Mouse (Mus musculus) MN1 (cell line): Measurements from ENCODE around the gene Itga7.

Source experiments
- DNase-seq: peaks from one replicate; pipeline ENCODE4 v3.0.0-alpha.2; 2016; ENCODE audit warnings: low spot score

Gene Itga7

DNA sequence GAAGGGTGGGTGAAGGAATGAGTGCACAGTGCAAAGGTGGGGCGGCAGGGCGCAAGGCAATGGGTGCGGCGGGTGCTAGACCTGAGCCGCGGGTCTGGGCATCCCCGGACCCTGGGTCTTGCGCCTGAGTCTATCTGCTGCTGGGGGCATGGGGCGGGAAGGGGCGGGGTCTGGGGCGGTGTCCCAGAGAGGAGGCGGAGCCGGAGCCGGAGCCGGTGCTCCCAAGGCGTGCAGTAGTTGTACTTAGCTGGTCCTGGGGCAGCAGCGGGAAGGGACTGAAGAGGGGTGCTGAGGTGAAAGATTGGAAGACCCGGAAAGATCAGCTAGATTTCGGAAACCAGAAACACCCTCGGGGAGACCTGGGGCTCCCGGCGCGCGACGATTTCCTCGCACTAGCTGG is at the start of gene Itga7:
Itga7 (plus strand) TSS at position 245 of the 400 bp plus-strand sequence.
- DNase-seq: no peak

DNA sequence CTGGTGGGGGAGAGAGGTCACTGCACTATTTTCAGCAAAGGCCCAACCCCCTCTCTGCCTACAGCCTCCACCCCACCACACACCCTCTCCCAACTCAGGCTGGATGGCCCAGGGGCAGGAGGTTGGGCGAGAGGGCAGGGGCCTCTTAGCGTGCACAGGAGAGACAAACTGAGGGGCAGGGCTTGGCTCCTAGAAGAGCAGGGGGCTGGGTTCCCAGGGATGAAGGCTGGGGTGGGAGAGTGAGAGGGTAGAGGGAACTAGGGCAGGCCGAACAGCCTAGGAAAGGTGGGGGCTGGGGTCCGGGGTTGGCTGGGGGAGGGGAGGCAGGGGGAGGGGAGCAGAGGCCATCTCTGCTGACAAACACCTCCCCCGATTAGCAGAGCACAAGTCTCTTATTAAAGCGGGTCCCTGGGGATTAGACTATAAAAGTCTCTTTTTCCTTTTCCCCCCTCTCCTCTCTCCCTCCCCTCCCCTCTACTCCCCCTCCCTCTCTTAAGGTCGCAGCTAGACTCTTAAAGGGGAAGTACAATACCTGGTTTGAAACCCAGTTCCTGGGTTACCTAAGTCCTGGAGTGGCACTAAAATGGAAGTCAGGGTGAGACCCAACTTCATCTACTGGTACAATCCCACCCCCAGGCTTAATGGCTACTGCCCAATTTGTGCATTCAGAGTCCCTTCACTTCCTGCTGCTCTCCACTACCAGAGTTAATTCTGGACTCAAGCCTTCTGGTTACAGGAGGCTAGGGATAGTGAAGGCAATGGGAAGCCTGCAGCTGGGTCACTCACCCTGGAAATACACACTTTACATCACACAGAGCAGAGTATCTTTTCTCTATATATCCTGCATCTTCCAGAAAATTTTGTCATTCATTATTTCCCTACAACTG is 44.4 kb upstream of the Itga7 start:
- DNase-seq: peak; percentile 78

DNA sequence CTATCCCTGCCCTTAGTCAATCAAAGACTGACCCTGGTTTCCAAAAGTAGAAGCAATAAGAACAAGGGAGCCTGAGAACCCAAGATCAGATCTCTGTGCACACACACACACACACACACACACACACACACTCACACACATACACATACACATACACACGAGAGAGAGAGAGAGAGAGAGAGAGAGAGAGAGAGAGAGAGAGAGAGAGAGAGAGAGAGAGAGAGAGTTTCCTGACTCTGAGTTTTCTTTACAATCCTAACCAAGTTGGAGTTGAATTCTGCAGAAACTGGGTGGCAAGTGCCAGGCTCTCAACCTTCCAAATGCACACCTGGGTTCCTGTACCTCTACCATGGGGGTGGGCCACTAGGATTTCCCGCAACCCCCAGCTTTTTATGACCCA is 43.8 kb upstream of the Itga7 start:
- no peak for DNase-seq

DNA sequence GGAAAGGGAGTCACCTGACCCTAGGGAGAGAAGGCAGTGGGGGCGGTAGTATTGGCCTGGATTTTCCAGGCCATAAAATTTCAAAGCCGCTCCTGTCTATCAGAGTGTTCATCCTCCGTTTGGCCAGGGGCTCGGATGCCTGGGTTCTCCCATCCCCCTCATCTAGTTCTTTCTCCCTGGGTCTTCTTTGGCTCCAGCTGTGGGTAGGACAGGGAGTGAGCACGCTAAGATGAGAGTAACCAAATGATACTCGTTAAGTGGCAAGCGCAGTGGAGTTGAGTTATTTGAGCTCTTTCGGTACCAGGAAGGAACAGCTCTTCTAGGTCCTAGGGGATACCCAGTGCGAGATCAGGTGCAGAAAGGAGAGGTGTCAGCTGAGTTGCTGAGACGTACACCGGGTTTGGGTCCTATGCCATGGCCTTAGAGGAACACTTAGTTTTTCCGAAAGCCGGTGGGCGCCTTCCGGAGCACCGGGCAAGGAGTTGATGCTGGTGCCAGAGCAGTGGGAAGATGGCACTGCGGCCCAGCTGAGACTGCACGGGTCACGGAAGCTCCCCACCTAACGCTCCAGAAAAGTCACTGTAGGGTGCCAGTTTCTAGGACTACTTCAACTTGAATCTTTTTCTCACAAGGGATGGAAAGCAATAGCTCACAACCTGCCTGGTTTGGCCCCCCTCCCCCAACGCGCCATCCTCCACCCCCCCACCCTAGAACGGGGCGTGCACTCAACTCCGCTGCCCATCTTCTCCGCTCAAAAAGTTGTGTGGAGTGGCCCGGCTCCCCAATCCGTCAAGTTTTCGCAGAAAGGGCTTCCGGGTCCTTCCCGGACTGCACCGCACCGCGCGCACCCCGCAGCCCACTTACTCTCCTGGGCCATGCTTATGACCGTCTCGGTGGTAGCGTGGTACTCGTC is 43.0 kb upstream of the Itga7 start:
- peak; percentile 58 for DNase-seq

DNA sequence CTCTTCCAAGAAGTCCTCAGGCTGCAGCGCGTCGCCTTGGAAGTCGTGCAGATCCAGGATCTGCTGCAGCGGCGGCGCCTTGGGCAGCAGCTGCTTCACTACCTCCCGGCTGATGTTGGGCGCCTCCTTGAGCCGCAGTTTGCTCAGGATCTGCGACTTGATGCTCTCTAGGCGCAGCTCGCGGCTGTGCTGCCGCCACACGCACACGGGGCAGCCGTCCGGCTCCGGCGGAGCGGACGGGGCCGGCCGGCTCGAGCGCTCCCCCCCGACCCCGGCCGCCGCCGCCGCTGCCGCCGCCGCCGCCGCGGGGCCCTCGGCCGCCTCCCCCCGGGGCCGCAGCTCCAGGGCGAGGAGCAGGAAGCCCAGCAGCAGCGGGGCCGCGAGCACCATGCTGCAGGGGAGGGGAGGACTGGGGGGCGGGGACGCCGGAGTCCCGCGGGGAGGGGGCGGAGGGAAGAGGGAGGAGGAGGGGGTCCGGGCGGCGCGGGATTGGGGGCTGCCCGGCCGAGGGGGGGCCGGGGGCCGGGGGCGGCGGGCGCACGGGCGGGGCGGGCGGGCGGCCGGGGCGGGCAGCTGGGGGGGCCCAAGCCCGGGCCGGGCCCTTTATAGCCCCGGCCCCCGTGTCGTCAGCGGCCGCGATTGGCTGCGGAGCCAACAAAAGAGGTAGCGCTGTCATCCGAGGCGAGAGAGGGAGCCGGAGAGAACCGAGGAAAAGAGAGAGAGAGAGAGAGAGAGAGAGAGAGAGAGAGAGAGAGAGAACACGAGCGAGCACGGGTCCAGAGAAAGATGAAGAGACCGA is 42.1 kb upstream of the Itga7 start, which contains the start of gene Gdf11:
Gdf11 (minus strand) TSS at position 423 of the 799 bp plus-strand sequence.
- peak; percentile 94 for DNase-seq

DNA sequence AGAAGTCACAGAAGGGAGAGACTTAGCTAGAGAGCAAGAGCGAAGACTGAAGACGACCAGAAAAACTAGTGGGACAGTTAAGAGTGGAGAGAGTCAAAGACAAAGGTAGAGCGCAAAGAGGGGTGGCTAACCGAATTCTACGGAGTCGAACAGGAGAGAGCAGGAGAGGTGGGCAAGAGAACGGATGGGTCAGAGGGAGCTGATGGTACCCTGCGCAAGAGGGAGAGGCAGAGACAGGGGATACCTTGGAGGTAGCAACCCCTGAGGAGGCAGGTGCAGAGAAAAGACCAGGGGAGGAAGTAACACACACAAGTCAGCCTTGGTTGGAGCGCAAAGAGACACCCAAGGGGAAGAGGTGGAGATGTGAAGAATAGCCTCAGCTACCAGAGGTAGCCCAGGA is 41.4 kb upstream of the Itga7 start:
- DNase-seq: no peak

DNA sequence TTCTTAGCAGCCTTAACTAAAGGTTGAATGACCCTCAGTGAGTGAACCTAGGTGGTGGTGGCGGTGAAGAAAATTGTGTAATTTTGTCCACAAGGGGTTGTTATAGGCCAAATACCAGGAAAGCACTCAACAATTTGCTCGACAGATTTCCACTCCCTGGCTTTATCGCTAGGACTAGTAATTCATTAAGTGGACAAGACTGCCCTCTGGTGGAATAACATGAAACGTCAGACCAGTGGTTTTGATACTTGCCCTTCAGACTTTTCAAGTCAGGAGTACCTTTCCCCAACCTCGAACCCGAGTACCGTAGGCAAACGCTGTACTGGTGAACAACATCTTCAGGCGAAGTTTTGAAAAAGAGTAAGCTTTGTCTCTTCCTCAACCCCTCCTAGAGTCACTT is 38.2 kb upstream of the Itga7 start:
- peak; percentile 98 for DNase-seq

DNA sequence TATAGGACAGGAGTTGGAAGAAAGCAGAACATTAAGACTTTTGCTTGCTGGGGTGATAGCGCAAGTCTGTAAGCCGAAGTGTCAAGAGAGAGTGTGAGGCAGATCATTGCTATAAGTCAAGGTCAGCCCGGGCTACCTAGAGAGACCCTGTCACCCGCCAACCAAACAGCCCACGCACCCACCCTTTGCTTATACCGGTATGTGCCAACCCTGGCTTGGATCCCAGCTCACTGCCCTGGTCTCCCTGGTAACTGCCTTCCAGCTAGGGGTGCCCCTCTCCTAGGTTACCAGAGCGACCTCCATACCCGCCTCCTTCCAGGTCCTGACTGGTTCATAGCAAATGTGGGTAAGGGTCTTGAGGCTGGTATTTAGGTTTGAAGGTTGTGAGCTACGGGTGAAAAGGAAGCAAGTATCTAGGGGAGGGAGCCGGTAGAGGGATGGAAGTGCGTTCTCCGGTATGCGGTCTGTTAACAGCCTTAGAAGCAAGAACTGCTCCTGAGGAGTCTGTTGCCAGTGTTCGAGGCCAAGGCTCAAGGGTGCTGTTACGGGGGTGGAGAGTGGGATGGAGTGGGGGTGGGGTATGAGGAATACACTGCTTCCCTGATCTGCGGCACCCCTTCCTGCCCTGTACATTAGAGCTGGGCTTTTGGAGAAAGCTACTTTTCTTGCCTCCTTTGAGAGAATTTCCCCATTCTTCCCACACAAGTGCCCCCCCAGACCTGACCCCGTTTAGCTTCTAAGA is 37.5 kb upstream of the Itga7 start:
- DNase-seq: peak; percentile 46

DNA sequence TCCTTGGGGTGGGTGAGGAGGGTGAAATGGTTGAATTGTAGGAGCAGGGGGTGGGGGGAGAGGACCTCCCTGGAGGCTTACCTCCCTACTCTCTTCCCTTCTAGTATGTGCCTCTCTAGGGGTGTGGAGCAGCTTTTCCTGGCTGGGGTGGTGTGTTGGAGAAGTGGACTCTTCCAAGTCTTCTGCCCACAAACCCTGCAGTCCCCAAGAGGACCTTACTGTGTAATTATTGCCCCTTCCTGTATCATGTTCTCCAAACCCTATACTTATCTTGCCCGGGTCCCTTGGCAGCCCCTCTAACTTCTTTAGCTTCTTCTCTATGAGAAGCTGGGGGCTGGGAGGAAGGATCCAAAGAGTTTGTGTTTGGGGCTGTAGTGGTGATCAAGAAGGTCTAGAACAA is 36.8 kb upstream of the Itga7 start:
- no peak for DNase-seq

DNA sequence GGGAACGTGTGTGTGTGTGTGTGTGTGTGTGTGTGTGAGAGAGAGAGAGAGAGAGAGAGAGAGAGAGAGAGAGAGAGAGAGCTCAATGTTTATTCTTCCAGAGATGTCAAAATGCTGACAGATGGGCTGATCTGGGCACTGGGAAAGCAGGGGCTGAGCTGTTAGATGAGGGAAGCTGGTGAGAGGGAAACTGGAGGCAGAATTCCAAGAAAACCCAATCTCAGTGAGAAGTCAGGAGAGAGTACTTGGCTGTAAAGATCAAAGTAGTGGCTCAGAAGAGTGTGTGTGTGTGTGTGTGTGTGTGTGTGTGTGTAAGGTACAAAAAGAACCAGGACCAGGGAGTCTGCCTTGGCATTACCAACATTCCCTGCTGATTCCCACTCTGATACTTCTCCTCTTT is 36.1 kb upstream of the Itga7 start:
- DNase-seq: no peak

DNA sequence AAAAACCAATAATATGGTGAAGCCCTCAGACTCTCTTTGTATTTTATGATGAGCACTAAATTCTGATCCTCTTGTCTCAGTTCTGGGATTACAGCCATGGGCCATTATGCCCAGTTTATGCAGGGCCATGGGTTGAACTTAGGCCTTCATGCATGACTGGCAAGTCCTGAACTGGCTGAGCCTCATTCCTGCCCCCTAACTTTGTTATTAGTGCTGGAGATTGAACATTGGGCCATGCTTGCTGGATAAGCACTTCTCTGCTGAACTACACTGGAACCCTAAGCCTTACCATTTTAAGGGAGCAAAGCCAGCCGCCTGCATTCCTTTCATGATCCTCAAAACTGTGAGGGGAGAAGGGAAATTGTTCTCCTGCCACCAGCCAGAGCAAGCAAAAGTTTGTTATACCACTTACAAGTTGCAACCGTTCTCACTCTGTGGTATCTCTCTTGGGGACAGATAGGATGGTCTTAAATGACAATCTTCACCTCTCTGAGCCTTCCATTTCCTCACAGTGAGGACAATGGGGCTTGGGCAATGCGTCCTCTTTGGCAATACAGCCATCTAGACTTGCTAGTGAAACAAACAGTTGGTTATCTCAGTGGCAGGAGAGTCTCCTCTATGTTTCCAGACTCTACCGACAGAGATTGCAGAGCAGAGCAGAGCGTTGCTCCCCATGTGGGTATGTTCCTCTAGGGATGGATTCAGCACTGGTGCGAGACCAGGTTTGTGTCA is 33.7 kb upstream of the Itga7 start:
- DNase-seq: no peak

DNA sequence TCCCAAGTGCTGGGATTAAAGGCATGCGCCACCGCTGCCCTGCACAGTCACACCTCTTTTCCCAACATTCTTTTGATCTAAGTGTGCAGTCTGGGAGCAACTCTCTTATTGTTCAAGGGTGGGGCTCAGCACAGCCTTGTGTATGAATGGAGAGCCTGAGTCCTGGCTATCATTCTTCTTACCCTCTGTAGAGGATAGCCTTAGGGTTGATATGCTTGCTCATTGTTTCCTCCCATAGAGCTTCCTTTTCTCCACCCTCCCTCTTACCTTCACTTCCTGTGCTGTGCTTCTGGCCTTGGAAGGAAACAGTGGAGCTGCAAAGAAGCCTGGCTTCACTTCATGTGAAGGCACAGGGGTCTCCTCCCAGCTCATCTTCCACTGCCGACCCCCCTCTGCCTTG is 32.9 kb upstream of the Itga7 start, which contains the start of gene Cd63:
Cd63 (plus strand) TSS at position 292 of the 400 bp plus-strand sequence.
- DNase-seq: no peak

DNA sequence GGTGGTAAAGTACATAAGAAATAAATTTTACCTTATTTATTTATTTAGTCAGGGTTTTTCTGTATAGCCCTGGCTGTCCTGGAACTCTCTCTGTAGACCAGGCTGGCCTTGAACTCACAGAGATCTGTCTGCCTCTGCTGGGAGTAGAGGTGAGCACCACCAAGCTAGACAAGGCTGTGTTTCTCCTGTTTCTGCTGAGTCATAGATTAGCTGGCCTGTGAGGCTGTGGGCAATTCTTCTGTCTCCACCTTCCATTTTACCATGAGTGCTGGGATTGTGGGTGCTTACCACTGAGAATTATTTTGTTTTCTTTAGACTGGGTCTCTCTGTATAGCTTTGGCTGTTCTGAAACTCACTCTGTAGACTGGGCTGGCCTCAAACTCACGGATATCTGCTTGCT is 32.2 kb upstream of the Itga7 start:
- DNase-seq: no peak

DNA sequence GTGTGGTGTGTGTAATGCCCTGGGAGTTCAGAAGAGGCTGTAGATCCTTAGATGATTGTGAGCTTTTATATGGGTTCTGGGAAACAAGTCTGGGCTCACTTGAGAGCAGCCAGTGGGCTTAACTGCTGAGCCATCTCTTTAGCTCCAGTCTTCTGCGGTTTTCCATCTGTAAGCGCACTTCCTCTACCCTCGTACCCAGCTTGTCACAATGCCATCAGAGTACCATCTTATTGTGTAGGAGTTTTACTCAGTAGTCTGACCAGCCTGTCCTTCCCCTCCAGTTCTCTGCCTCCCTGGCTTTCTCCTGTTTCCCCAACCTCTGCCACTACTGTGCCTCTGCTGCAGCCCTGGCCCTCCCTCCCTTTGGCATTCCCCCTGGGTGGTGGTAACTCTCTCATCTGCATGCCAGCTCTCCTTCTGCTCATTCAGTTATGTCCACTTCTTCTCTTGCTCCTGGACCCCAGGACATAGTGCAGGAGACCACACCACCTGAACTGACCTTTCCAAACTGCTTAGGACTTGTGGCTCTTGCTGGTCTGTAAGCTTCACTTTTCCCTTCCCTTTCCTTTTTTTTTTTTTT is 31.1 kb upstream of the Itga7 start:
- DNase-seq: no peak

DNA sequence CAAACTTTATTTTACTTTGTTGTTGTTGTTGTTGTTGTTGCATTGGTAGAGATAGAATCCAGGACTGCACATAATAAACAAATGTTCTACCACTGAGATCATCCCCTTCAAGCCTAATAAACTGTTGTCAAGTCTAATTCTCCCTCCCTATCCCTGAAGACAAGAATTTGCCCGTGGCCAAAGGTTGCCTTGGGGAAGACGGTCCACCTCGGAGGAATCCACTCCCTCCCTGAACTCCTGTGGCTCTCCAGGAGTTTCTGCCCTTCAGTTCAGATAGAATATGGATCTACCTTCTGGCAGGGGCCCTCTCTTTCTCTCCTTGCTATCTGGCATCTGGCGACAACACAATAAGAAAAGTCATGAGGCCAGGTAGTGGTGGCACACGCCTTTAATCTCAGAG is 28.8 kb upstream of the Itga7 start:
- no peak for DNase-seq

DNA sequence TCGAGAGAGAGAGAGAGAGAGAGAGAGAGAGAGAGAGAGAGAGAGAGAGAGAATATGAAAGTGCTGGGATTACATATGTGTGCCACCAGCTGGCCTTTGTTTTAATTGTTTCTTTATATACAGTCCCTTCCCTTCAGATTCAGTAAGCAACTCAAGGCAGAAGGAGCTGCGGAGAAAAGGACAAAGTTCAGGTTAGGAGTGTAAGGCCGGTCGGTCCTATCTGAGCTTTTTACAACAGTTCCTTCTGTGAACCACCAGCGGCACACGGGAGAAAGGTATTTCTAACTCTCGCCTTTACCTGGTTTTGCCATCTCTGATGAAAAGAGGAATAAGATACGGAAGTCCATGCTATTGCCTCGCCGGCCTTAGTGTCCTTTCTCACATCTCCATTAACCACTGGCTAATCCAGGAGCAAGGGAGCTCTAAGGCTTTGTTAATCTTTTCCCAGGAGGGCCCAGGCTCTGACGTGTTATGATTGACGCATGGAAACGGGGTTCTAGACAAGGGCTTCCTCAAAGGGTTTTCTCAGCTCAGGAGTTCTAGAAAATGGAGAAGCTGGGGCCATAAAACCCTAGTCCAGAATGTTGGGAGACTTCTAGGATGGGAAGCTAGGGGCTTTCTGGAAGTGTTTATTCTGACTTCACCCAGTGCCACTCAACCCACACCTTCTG is 24.7 kb upstream of the Itga7 start:
- peak; percentile 73 for DNase-seq

DNA sequence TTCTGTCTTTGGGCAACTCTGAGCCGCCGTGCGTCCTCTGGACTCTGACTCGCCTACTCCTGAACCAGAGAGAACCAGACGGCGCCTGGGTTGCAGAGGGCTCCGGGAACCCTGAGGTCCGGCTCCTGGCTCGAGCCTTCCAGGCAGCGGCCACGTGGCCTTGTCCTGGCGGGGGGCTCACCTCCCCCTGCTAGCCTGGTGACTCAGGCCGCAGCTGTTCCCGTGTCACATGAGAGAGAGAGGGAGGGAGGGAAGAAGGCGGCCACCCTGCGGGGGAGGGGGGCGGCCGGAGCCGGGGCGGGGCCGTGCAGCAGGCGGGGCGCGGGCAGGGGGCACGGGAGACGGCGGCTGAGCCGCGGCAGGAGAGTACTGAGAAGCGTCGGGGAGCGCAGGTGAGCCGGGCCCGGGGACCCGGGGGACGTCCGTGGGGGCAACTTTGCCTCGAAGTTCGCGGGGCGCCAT is 24.0 kb upstream of the Itga7 start:
- DNase-seq: peak; percentile 99

DNA sequence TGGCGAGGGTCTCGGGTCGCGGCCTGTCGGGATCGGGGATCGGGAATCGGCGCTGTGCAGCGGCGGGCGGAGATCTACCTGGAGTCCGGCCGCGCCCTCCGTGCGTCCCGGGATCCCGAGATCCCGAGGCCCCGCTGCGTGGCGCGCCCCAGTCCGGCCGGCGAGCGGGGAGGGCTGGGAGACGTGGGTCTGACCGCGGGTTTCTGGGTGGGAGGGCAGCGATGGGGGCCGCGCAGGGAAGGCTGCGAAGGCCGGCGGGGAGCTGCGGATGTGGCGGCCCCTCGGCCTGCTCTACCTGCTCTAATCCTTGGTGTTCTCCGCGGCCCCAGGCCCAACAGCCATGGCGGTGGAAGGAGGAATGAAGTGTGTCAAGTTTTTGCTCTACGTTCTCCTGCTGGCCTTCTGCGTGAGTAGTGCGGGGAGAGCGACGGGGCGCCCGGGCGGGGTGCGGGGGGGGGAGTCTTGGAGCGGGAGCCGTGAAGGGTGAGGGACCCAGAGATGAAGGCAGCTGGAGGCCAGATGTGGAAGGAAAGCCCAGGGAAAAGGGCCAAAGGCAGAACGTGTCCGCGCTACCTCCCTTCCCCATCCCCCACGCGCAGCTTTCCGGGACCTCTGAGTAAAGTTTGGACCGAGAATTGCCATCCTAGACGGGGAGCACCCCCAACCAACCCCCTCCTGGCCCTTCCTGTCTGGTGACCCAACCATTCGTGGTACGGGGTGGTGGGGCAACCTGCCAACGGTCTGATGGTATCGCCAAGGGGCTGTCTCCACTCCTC is 23.4 kb upstream of the Itga7 start:
- peak; percentile 78 for DNase-seq

DNA sequence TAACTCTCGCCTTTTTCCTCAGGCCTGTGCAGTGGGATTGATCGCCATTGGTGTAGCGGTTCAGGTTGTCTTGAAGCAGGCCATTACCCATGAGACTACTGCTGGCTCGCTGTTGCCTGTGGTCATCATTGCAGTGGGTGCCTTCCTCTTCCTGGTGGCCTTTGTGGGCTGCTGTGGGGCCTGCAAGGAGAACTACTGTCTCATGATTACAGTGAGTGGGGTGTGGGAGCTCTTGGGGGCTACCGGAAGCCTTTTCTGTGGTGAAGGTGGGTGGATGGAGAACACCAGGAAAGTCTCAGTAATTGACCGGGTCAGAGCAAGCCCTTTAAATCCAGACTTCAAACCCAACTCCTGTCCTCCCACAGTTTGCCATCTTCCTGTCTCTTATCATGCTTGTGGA is 22.2 kb upstream of the Itga7 start:
- DNase-seq: no peak
